ENCODE assay signal across 9 mouse cellular contexts in the genomic region with DNA sequence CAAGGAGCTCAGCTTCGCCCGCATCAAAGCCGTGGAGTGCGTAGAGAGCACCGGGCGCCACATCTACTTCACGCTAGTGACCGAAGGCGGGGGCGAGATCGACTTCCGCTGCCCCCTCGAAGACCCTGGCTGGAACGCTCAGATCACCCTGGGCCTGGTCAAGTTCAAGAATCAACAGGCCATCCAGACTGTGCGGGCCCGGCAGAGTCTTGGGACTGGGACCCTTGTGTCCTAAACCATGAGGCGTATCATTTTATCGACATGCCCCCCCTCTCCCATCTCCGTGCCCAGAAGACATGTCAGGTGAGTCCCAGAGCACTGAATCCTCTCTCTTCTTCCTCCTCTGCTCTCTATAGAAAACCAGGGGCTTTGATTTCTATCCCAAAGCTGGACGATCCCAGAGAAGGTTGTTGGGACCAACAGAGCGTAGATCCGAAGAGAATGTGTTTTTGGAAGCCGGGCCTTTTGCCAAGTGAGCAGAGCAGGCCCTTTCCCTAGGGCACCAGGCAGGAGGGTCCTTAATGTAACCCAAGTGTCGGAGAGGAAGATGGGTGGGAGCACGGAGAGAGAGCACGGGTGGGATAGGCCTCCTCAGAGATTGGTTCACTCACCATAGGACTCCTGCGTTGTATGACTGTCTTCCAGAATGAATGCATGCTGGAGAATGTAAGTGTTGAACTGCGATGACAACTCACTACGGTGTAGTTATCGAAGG. TPM values are rescaled to one million over a fixed set of nuclear protein-coding genes. Genes with fewer than 3 reads are reported as not detected.
A peak's percentile ranks its signal among the peaks of the same experiment; 100 is the strongest.
DNase-seq lines count a peak whose midpoint lies in the region; ATAC-seq and TF ChIP-seq lines count a peak whose summit lies in the region.
"Had no signal": no experiment of that assay in that cellular context is flagged by ENCODE, and none has a peak within 500 bp of the region (broad histone marks: within the 10 kb centered on the region; RNA-seq: fewer than 3 reads in every experiment).

No protein-coding gene starts in this region.

- peak overlapping the region; percentile 81 for H3K9ac ChIP-seq in embryonic facial prominence, embryonic 12.5 days
- H3K9ac ChIP-seq in intestine, embryonic 16.5 days (ENCODE audit: low read depth, low read length), result peak overlapping the region; percentile 92
- peak overlapping the region; percentile 83 for H3K9ac ChIP-seq in neural tube, embryonic 11.5 days (ENCODE audit: low read length)

- no peaks in the 10 kb centered on the region for H3K9me3 ChIP-seq in embryonic facial prominence, embryonic 12.5 days
- no peaks in the 10 kb centered on the region for H3K9me3 ChIP-seq in intestine, embryonic 16.5 days (ENCODE audit: control insufficient read depth, low read length)
- H3K9me3 ChIP-seq in neural tube, embryonic 11.5 days (ENCODE audit: control insufficient read depth, low read length), result no peaks in the 10 kb centered on the region

- peak overlapping the region; percentile 76 for H3K4me3 ChIP-seq in layer of hippocampus, adult 2 months
- peak overlapping the region; percentile 58 for H3K4me3 ChIP-seq in embryonic facial prominence, embryonic 12.5 days
- peak overlapping the region; percentile 77 for H3K4me3 ChIP-seq in intestine, embryonic 16.5 days (ENCODE audit: low read length)
- H3K4me3 ChIP-seq in neural tube, embryonic 11.5 days (ENCODE audit: low read depth, low read length), result peak overlapping the region; percentile 64

- WGBS in embryonic facial prominence, embryonic 12.5 days, result 22% methylated on average over 30 of the region's 30 CpGs
- WGBS in intestine, embryonic 16.5 days, result 13% methylated on average over 30 of the region's 30 CpGs
- 29% methylated on average over 30 of the region's 30 CpGs for WGBS in neural tube, embryonic 11.5 days

- H3K27me3 ChIP-seq in embryonic facial prominence, embryonic 12.5 days, result no peaks in the 10 kb centered on the region
- no peaks in the 10 kb centered on the region for H3K27me3 ChIP-seq in intestine, embryonic 16.5 days (replicated peaks; ENCODE audit: control insufficient read depth, insufficient read depth, low read length)
- 0 out of 2 replicates have a peak, but pooled peaks cover 2% of the 10 kb centered on the region for H3K27me3 ChIP-seq in neural tube, embryonic 11.5 days (ENCODE audit: control insufficient read depth, insufficient read depth, low read length)

- DNase-seq in layer of hippocampus, adult 2 months (ENCODE audit: low spot score in 2 of 2), result no peak
- no peak for DNase-seq in layer of hippocampus, adult 18-20 months (ENCODE audit: low spot score in 2 of 2)
- no peak for DNase-seq in neural tube, embryonic 11.5 days (ENCODE audit: low spot score)
- no peak for DNase-seq in testis, postnatal 14 days (ENCODE audit: low spot score)

- H3K4me1 ChIP-seq in embryonic facial prominence, embryonic 12.5 days, result peaks cover 25% of the 10 kb centered on the region
- H3K4me1 ChIP-seq in intestine, embryonic 16.5 days (ENCODE audit: control insufficient read depth, insufficient read depth, low read length), result peaks cover 43% of the 10 kb centered on the region
- H3K4me1 ChIP-seq in neural tube, embryonic 11.5 days (ENCODE audit: control insufficient read depth, insufficient read depth, low read length), result peaks cover 16% of the 10 kb centered on the region

- peaks cover 18% of the 10 kb centered on the region for H3K36me3 ChIP-seq in embryonic facial prominence, embryonic 12.5 days
- H3K36me3 ChIP-seq in intestine, embryonic 16.5 days (ENCODE audit: control insufficient read depth, insufficient read depth, low read length), result peaks cover 8% of the 10 kb centered on the region
- H3K36me3 ChIP-seq in neural tube, embryonic 11.5 days (ENCODE audit: control insufficient read depth, insufficient read depth, low read length), result peaks cover 5% of the 10 kb centered on the region

- peak; percentile 22; the same call in 1 of the 2 replicates for ATAC-seq in embryonic facial prominence, embryonic 12.5 days (ENCODE audit: insufficient number of reproducible peaks, insufficient read depth, low FRiP score, low TSS enrichment)
- no peak for ATAC-seq in intestine, embryonic 16.5 days
- ATAC-seq in neural tube, embryonic 11.5 days (ENCODE audit: insufficient read depth, low FRiP score, low TSS enrichment), result peak; percentile 5; the same call in 1 of the 2 replicates
- ATAC-seq in inflammation-experienced regulatory T-cells, adult 6 months, result no peak
- ATAC-seq in megakaryocyte-erythroid progenitor cell, adult 5-6 weeks (replicated peaks; ENCODE audit: low FRiP score, low TSS enrichment, poor library complexity, severe bottlenecking), result no peak

- H3K4me2 ChIP-seq in embryonic facial prominence, embryonic 12.5 days (replicated peaks), result peak overlapping the region; percentile 77
- H3K4me2 ChIP-seq in intestine, embryonic 16.5 days (ENCODE audit: low read depth, low read length), result peak overlapping the region; percentile 96
- H3K4me2 ChIP-seq in neural tube, embryonic 11.5 days (ENCODE audit: low read depth), result peak overlapping the region; percentile 97

- H3K27ac ChIP-seq in layer of hippocampus, adult 2 months, result peak overlapping the region; percentile 87
- H3K27ac ChIP-seq in embryonic facial prominence, embryonic 12.5 days, result peak overlapping the region; percentile 83
- H3K27ac ChIP-seq in intestine, embryonic 16.5 days (ENCODE audit: low read length), result peak overlapping the region; percentile 94
- H3K27ac ChIP-seq in neural tube, embryonic 11.5 days (ENCODE audit: low read depth, low read length), result 0 out of 2 replicates have a peak overlapping the region, but pooled peaks have one; percentile 50

- no peak for TF ChIP-seq CTCF in layer of hippocampus, adult 2 months (conservative IDR thresholded peaks at IDR 0.05)

RNA-seq across cellular contexts. Expression of gene Phlda3, which starts 0.8 kb away (rescaled TPM):
- 10 to 100 TPM; 11.8 to 12.1 TPM for total RNA-seq in layer of hippocampus, adult 2 months (2021)
- 10 to 100 TPM; 13.2 to 13.9 TPM for total RNA-seq in layer of hippocampus, adult 18-20 months (2021)
- 52.8 and 55.0 TPM in 2 replicates for polyA plus RNA-seq in embryonic facial prominence, embryonic 12.5 days (2016; fragmentation: Nextera tagmentation; extraction: Ambion mirVana)
- 36.2 and 36.6 TPM in 2 replicates for polyA plus RNA-seq in intestine, embryonic 16.5 days (2015; fragmentation: Nextera tagmentation; extraction: Ambion mirVana)
- polyA plus RNA-seq in neural tube, embryonic 11.5 days (2014; fragmentation: Nextera tagmentation; extraction: Ambion mirVana), result 22.6 and 24.3 TPM in 2 replicates
- polyA plus RNA-seq in inflammation-experienced regulatory T-cells, adult 6 months (2017; shearing (Covaris generic)), result 1 to 10 TPM in 1 of 3 experiments, under 1 TPM in 1, not detected in 1; 0.94 to 7.2 TPM
- total RNA-seq in megakaryocyte-erythroid progenitor cell, adult 5-6 weeks (2014; fragmentation: Nextera tagmentation), result 1.8 and 7.6 TPM in 2 replicates
- total RNA-seq in megakaryocyte-erythroid progenitor cell, adult 5-6 weeks (2017), result 0.94 and 2.1 TPM in 2 replicates

RNA-seq across cellular contexts. Expression of gene Tnni1, which starts 12.5 kb away (rescaled TPM):
- total RNA-seq in layer of hippocampus, adult 2 months (2021), result 1 to 10 TPM; 2.9 to 3.2 TPM
- 1 to 10 TPM; 1.2 to 1.5 TPM for total RNA-seq in layer of hippocampus, adult 18-20 months (2021)
- polyA plus RNA-seq in embryonic facial prominence, embryonic 12.5 days (2016; fragmentation: Nextera tagmentation; extraction: Ambion mirVana), result 48.6 and 66.8 TPM in 2 replicates
- polyA plus RNA-seq in intestine, embryonic 16.5 days (2015; fragmentation: Nextera tagmentation; extraction: Ambion mirVana), result 6.4 and 8.7 TPM in 2 replicates
- 57.6 and 70.7 TPM in 2 replicates for polyA plus RNA-seq in neural tube, embryonic 11.5 days (2014; fragmentation: Nextera tagmentation; extraction: Ambion mirVana)
- polyA plus RNA-seq in inflammation-experienced regulatory T-cells, adult 6 months (2017; shearing (Covaris generic)), result not detected
- total RNA-seq in megakaryocyte-erythroid progenitor cell, adult 5-6 weeks (2014; fragmentation: Nextera tagmentation), result 5.4 TPM in 1 of 2 replicates, not detected in the other
- 0.46 TPM in 1 of 2 replicates, not detected in the other for total RNA-seq in megakaryocyte-erythroid progenitor cell, adult 5-6 weeks (2017)
- total RNA-seq: adrenal gland, postnatal 14 days had no signal

RNA-seq across cellular contexts. Expression of gene Csrp1, which starts 46.9 kb away (rescaled TPM):
- total RNA-seq in layer of hippocampus, adult 2 months (2021), result 100 to 1,000 TPM; 220 to 231 TPM
- total RNA-seq in layer of hippocampus, adult 18-20 months (2021), result 100 to 1,000 TPM; 272 to 277 TPM
- 75.1 and 78.9 TPM in 2 replicates for polyA plus RNA-seq in embryonic facial prominence, embryonic 12.5 days (2016; fragmentation: Nextera tagmentation; extraction: Ambion mirVana)
- 215 TPM in 2 replicates for polyA plus RNA-seq in intestine, embryonic 16.5 days (2015; fragmentation: Nextera tagmentation; extraction: Ambion mirVana)
- 47.5 and 51.1 TPM in 2 replicates for polyA plus RNA-seq in neural tube, embryonic 11.5 days (2014; fragmentation: Nextera tagmentation; extraction: Ambion mirVana)
- polyA plus RNA-seq in inflammation-experienced regulatory T-cells, adult 6 months (2017; shearing (Covaris generic)), result 10 to 100 TPM; 19.5 to 31.9 (median 26.9) TPM
- 77.6 and 100 TPM in 2 replicates for total RNA-seq in megakaryocyte-erythroid progenitor cell, adult 5-6 weeks (2014; fragmentation: Nextera tagmentation)
- total RNA-seq in megakaryocyte-erythroid progenitor cell, adult 5-6 weeks (2017), result 91.4 and 112 TPM in 2 replicates

RNA-seq across cellular contexts. Expression of gene Lad1, which starts 51.6 kb away (rescaled TPM):
- 1 to 10 TPM in 1 of 2 experiments, under 1 TPM in 1; 0.97 to 1.3 TPM for total RNA-seq in layer of hippocampus, adult 2 months (2021)
- 1 to 10 TPM; 1.0 to 1.3 TPM for total RNA-seq in layer of hippocampus, adult 18-20 months (2021)
- 6.6 TPM in 2 replicates for polyA plus RNA-seq in embryonic facial prominence, embryonic 12.5 days (2016; fragmentation: Nextera tagmentation; extraction: Ambion mirVana)
- 260 and 283 TPM in 2 replicates for polyA plus RNA-seq in intestine, embryonic 16.5 days (2015; fragmentation: Nextera tagmentation; extraction: Ambion mirVana)
- 0.61 and 1.3 TPM in 2 replicates for polyA plus RNA-seq in neural tube, embryonic 11.5 days (2014; fragmentation: Nextera tagmentation; extraction: Ambion mirVana)
- polyA plus RNA-seq in inflammation-experienced regulatory T-cells, adult 6 months (2017; shearing (Covaris generic)), result 1 to 10 TPM; 1.9 to 5.2 (median 2.4) TPM
- not detected in 2 replicates for total RNA-seq in megakaryocyte-erythroid progenitor cell, adult 5-6 weeks (2014; fragmentation: Nextera tagmentation)
- total RNA-seq in megakaryocyte-erythroid progenitor cell, adult 5-6 weeks (2017), result not detected in 2 replicates
- total RNA-seq: adrenal gland, postnatal 14 days had no signal

Comparison
In these comparisons a context has a peak if more than half of its experiments do, and no peak if none do; other contexts are left out.
1. ATAC-seq: peak in embryonic facial prominence, embryonic 12.5 days (single experiment) and neural tube, embryonic 11.5 days (single experiment); none in intestine, embryonic 16.5 days (single experiment), inflammation-experienced regulatory T-cells, adult 6 months (single experiment) and megakaryocyte-erythroid progenitor cell, adult 5-6 weeks (single experiment).
2. Peak in every context shown above with its lines, with median percentiles within 50 percentile points of each other: H3K27ac ChIP-seq, H3K4me3 ChIP-seq, H3K4me2 ChIP-seq and H3K9ac ChIP-seq.